Mouse (Mus musculus) retina, adult 2 months (tissue): ENCODE measurements around the gene Taf10.

ENCODE experiments used
- DNase-seq: peaks from one replicate; pipeline ENCODE4 v3.0.0-alpha.2; 2012; ENCODE audit warnings: low read depth, low spot score

Gene Taf10

DNA sequence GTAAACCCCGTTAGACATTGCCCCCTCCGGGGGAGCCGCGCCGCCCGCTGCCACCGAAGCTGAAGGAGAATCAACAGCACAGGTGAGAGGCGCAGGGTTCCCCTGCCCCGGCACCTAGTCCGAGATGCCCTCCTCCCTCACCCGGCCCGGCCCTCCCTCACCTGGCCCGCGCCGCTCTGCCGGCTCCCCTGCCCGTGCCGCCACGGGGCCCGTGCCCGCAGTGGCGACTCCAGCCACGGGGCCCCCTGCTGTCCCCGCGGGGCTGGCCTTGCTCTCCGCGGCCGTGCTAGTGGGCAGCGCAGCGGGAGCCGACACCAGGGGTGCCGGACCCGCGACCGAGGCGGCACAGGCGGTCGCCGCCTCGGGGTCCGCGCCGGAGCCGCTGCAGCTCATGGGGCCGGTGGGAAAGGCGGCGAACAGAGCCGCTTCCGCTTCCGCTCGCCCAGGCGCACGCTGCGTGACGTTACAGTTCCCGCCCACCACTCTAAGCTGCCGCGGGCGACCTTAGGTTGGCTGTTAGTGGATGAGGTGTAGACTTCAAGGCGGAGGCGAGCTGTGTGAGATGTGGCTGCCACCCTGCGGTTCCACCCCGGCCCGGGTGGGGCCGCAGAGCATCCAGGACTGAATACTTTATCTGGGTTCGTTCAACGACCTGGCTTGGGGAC is at the start of gene Taf10:
Gene Taf10, minus strand, starts transcription at position 436 of the 665 bp plus-strand sequence.
- DNase-seq = peak; percentile 75

DNA sequence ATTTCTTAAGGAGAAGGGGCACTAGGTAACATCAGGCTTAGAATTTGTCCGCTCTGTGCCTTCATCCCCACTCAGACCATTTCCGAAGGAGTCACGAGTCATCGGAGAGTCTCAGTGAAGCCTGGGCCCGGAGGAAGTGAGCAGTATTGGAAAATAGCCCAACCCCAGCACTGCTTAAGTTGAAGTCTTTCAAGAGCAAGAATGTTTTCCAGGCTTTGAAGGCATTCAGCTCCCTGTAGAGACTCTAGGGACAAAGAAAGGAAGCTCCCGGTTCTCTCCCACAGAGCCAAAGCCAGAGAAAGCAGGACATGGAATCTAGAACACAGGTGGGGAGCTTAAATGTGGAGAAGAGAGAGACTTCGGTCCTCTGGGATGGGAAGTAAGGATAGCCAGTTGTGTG is 49.5 kb upstream of the Taf10 start:
- no peak for DNase-seq

DNA sequence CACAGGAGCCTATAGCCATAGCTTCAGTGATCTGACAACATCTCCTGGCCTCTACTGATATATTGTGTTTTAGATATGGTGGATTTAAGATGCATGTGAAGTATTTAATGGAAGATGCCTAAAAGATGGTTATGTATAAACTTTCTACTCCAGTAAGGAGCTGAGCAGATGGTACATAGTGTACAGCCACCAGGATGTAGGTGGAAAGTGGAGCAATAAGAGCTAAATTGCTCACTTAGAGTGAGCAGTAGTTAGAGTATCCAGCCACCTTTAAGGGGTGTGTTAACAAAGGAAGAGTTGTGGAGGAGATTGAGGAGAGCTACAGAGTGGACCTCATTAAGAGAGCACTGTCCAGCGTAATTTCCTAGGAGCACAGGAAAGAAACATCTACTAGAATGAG is 47.0 kb upstream of the Taf10 start:
- DNase-seq = no peak

DNA sequence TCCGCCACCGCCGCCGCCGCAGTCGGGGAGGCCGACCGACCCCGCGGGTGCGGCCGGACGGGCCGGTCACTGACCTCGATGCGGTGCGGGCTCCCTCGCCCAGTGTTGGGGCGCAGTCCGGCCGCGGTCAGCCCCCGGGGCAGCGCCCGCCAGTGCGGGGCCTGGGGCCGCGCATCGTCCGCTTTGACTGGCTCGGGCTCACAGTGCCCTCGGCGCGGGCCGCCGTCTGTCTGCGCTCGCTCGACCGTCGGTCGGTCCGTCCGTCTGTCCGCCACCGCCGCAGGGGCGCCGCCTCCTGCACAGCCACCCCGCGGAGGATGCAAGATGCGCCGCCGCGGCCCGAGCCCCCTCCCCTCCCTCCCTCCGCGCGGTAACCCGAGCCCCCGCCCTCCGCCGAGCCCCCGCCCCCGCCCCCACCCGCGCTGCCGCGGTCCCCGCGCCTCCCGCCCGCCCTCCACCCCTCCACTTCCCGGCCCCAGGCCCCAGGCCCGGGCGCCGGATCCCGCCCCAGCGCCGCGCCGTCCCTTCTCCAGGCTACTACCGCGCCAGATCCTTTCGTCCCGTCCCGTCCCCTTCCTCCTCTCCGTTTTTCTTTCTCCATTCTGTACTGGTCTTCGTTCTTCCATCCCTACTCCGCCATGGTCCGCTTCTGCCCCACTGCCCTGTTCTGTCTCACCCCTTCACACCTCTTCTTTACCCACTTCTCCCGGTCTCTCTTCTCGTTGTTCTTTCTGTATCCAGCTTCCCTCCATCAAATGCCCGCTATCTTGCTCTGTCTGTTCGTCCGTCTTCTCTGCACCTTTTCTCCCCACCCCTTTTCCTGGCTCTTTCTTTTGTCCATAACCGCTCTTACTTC is 43.4 kb upstream of the Taf10 start, which contains the start of gene Dchs1:
Gene Dchs1, minus strand, starts transcription at position 370 of the 856 bp plus-strand sequence.
- no peak for DNase-seq

DNA sequence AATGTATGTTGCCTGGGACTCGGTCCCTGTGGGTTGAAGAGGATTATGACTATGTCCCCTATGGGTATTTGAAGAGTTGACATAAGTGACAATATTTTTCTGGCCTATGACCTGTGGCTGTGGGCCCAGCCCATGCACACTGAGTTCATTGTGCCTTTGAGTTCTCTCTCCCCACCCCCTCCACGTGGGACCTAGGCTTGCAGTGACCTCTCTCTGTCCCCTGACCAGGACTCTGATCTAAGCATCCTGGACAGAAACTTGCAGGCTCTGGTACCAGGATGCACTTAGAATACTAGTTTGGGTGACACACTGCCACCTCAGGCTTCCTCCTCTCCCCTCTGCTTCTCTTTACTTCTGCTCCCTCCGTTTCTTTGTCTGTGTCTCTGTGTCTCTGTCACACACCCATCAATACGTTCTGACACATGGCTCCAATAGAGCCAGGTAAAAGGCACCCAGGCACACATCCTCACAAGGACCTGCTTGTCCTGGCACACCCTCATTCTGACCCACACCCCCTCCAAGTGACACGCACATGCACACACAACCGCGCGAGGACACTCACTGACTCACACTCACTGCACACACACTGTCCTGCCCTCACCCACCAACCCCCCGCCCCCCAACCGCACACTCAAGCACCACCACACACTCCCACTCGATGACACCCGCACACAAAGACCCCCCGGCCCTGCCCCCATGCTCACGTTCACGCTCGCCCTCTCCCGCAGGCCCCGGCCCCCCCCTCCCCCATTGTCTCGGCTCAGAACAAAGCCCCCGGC is 42.5 kb upstream of the Taf10 start:
- DNase-seq = no peak

DNA sequence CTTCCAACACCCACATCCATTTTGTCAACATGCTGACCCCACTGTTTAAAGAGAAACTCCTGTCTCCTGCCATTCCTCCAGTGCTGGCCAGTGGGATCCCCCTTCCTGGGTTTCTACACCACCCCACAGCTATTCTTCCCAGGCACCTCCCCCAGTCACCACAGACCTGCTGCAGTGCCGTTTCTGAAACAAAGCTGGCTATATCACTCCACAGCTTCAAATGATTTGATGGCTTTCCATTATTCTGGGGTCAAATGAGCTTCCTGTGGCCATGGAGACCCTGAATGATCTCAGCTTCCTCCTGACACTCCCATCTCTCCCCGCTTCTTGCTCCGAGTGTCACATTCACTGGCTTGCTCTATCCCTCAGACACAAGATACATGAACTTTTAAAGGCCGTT is 40.4 kb upstream of the Taf10 start:
- no peak for DNase-seq

DNA sequence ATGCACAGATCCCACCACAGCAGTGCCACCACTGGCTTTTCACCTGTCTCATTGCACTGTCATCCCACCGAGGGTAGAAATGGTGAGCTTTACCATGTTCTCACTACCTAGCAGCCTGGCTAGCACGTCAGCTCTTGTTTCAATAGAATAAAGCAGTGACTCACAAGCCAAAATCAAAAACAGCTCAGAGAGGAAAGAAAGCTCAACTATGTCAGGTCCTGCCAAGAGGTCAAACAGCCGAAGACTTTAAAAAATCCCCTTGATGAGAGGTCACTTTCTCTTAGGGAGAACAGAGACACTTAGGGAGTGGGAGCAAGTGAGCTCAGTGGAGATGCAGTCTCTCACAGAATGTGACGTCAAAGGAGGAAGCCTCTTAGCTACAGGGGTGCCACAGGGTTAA is 39.7 kb upstream of the Taf10 start:
- no peak for DNase-seq

DNA sequence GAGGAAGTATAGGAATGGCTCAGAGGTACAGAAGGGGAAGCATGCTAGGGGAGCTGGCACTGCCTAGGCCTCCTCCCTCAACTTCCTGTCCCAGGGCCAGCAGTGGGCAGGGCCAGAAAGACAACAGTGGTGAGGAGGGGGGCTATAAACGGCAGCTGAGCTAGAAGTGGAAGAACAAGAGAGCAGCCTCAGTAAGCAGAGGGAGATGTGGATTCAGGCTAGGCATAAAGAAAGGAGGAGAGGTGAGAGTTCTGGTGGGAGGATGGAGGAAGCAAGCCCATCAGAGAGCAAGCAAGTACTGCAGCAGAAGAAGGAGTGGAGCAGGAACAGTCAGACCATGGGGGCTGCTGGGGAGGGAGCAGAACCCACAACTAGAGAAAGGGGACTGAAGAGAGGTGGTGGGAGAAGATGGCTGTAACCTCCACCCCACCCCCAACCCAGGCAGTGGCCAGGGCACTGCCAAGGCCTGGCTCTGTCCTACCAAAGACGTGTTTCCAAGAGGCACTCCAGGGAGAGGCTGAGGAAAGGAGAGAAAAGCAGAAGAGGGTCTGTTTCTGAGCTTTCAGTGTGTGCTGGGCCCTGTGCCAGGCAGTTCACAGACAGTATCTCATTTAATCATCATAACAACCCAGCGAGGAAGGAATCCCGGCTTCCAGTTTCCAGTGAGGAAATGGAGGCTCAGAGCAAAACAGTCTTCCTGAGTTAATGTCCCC is 34.5 kb upstream of the Taf10 start:
- DNase-seq = no peak

DNA sequence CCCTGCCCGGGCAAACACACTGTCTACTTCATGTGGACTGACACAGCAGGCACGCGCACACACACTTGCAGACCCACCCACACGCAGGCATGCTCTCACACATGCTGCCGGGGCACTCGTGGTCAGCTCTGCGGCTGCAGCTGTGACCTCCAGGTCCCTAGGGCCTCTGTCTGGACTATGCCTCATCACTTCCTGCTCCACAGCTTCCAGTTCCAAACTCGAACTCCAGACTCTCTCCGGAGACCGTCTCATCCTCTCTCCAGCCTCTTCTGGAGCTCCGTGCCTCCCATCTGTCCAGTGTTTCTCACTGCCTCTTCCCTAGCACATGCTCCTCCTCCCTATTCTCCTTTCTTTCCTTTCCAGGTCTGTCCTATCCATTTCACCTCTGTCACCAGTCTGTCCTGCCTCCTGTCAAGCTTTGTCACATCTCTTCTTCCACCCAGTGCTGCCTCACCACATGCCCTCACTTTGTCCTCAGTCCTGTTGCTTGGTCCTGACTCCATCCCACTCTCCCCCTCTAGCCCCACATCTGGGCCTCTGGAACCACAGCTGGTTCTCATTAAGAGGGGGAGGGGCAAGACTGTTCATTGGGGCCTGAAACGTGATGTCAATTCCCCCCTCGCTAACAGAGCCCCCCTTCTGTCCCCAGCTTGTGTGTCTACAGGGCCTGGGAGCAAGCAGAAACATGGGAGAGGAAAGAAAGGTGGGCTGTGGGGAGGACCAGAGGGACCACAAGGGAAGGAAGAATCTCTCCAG is 33.8 kb upstream of the Taf10 start:
- DNase-seq = no peak

DNA sequence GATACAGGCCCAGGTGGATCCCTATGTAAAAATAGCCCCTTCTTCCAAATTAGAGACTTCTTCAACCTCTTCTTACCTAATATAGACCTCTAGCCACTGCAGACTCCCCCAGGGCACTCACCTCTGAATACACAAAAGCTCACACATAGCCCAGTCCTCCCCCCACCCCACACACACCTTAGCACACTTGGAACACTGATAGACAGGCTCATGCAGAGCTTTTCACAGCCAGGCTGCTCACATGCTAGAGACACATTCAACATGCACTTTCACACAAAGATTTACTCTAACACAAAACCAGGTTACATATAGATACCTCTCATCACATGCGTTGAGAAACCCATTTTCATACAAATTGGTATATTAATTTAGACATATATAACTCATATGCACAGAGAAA is 33.2 kb upstream of the Taf10 start:
- no peak for DNase-seq

DNA sequence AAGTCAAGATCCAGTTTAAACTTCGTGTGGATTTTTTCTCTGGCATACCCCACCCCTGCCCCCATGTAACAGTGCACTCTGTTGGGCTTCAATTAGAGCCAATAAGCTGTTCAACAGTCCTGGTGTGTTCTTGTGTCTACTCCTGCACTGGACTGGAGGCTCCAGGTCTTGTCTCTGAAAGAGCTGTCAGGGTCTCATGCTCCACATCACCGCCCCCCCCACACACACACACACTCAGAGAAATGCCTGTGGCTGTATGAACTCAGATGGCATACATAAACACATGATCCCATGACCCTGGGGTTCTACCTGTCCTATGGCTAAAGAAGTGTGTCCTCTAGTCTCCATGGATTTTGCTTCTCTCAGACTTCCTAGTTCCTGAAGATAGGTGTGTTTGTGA is 31.9 kb upstream of the Taf10 start:
- DNase-seq = no peak

DNA sequence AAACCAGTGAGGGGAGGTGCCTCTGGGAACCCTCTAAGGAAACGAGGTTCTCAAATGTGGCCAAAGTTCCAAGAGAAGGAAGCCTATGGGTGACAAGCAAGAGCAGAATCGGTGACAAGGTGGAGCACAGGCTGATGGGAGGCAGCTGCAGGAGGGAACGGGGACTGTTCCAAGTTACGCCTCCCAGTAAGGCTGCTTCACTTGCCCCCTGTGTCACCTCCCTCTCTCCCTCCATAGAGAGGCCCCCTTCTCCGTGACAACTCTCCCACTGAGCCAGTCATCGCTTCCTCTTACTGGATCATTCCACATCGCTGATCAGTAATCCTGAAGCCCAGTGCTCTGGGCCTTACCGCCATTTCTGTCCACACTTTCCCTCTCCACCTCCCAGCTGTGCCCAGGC is 30.5 kb upstream of the Taf10 start:
- DNase-seq = no peak

DNA sequence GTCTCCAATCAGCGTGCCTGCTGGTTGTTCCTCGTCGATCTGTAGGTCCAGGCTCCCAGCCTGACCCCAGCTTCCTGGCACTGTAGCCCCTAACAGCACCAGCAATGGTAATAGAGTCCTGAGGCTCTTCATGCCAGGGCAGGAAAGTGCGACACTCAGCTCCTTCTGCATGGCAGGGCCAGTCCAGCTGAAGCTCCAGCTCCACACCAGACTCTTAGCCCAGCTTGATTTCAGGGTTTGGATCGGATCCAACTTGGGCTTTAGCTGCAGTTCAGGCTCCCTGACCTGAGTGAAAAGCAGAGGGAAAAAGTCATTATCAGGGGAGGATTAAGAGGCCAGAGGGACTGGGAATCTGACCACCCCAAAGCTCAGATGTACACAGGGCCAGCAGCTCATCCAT is 28.9 kb upstream of the Taf10 start:
- DNase-seq = no peak

DNA sequence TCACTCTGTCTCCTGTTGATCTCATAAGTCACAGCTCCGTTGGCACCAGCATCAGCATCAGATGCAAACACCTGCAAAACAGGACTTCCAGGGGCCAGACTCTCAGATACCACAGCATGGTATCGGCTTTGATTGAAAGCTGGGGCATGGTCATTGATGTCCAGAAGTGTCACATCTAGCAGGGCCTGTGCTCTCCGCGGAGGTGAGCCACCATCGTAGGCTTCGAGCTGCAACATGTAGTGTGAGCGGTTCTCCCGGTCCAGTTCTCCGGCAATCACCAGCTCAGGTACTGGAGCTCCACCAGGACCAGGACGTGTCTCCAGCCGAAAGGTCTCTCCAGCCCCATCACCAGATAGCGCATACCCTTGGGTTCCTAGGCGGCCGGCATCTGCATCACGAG is 28.2 kb upstream of the Taf10 start:
- DNase-seq = no peak

DNA sequence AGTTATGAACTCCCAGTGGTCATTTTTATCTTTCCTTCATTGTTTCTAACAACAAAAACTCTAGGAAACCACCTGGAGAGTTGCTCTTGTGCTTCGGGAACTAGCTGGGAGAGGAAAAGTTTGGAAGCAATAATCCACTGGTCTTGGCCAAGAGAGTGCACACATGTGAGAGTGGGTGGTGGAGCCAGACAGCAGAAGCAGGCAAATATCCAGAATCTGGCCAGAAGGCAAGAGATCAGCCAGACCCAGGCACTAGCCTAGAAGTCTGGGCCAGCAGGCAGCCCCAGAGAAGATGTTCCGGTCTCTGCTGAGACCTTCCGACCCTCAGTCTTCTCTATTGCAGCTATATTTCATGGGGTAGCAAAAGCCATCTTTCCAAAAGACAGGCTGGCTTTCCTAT is 25.8 kb upstream of the Taf10 start:
- no peak for DNase-seq

DNA sequence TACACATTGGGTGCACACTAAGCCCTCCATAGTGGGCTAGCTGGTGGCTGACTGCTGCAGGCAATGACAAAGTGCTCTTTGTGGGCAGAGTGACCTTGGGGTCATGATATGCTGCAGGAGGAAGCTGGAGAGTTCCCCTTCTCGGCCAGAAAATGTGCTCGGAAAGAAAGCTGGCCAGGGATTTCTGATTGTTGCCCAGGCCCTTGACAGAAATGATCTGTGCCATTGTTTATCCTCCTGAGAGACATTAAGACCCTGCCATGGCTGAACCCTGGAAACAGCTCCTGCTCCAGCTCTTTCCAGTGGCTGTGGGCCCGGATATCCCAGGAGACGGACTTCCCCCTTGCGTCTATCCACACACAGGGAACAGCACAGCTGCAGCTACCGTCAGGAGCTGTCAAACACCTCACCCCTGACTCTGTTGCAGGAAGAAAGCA is 23.6 kb upstream of the Taf10 start:
- no peak for DNase-seq

DNA sequence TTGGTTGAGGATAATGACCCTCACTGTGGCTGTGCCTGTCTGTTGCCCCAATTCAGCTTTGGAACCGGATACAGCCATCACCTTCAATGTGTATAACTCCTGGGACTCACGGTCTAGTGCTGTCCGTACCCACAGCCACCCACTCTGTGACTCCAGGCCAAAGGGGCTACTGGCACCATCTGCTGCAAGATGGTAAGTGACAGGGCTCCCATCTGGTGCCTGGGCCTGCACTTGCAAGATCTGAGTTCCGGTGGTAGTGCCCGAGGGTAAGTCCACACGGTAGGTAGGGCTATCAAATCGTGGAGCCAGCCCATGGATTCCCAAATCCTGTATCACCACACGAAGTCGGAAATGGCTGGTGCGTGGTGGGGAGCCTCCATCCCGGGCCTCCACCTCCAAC is 20.2 kb upstream of the Taf10 start:
- no peak for DNase-seq

DNA sequence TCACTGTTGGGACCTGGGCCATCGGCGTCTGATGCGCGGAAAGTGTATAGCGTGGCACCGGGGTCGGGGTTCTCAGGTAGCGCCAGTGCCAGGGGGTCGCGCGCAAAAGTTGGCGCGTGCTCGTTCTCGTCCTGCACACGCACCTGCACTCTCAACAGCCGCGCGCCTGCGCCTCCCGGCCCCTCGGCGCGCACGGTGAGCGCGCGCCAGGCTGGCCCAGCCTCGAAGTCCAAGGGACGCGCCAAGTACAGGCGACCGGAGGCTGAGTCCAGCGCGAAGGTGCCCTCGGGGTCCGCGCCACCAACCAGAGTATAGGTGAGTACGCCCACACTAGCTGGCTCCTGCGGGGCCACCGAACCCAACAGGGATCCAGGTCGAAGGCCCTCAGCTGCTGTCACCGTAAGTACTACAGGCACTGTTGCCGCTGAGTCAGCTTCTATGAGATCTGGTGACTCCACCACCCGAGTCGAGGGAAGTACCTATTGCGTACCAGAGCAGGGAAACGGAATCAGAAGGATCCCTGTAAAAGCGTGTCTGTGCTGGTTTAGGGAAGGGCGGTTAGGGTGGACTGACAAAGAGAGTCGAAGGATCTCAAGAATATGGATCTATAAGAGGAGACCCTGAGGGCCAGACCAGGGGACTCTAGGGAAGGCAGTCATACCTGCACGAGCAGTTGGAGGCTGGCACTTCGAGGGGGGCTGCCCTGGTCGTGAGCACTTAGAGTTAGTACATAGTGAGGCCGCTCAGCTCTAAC is 18.5 kb upstream of the Taf10 start:
- no peak for DNase-seq

DNA sequence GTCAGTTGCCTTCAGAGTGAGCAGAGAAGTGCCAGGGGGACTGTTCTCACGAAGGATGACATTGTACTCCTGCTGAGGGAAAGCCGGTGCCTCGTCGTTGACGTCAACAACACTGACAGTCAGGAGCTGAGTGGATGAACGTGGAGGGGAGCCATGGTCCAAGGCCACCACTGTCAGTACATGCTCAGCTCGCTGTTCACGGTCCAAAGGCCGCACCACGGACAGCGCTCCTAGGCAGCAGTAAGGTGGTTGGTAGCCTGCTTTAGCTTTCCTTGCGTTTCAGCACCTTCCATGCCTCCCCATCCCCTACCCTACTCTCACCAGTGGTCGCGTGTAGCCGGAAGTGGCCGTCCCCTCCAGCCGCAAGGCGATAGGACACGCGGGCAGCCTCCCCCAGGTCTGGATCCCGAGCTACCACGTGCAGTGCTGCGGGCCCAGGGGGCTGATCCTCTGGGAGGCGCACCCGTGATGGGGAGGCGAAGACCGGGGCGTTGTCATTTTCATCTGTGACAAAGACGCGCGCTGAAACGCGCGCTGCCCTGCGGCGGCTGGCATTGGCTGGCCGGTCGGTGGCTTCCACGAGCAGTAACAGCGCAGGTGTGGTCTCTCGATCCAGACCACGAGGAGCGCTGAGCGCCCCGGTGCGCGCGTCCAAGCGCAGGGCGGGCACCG is 17.8 kb upstream of the Taf10 start:
- DNase-seq = no peak

DNA sequence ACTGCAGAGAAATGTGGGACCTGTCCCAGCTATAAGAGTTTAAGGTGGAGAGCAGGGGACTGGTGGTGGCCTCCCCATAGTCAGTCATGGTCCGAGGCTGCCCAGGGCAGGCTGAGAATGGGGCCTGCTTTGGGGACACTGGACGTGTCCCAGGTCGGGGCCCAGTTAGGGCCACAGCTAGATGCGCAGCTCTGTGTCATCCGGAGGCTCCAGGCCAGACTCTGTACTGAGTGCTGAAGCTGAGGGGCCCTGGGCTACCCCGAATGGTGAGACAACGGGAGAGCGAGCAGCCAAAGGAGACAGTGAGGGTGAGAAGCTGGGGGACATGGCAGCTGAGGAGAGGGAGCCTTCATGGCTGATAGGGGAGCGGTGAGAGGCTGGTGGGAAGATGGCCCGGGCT is 9.1 kb upstream of the Taf10 start:
- no peak for DNase-seq
